Mouse (Mus musculus) lung, adult 2 months (tissue): Measurements from ENCODE around the gene Sf3a1. TPM values are rescaled to one million over a fixed set of nuclear protein-coding genes. Genes with fewer than 3 reads are reported as not detected.
"Not testable (repeated sequence)": the region's sequence is repeated elsewhere in the genome, so short reads cannot be mapped to it uniquely, and the experiment has no call there.

Source experiments
- DNase-seq: peaks from one replicate; pipeline ENCODE4 v3.0.0; 2022
- H3K4me1 ChIP-seq: fragments of 200-500 bp; 2 replicates; pipeline ENCODE4 v1.6.1; 2011; ENCODE audit warnings: low read length; ENCODE audit not compliant: control insufficient read depth, insufficient read depth
- H3K4me3 ChIP-seq: fragments of 200-500 bp; replicated peaks from 2 replicates; pipeline ENCODE3; 2011; ENCODE audit warnings: low read depth, mild to moderate bottlenecking, control low read depth, low read length; ENCODE audit errors: extremely low read depth
- CTCF ChIP-seq: fragments of 200-500 bp; IDR thresholded peaks from 2 replicates; pipeline ENCODE4 v1.5.1; 2011; ENCODE audit warnings: mild to moderate bottlenecking, low read length, control low read depth; ENCODE audit not compliant: insufficient read depth
- POLR2A ChIP-seq: fragments of 200-500 bp; IDR thresholded peaks from 2 replicates; pipeline ENCODE4 v1.6.1; 2011; ENCODE audit warnings: low read depth, mild to moderate bottlenecking, control low read depth, low read length, borderline replicate concordance; ENCODE audit errors: extremely low read depth
- WGBS: fragments of 180-500 bp; shearing (Covaris S2); methylation state at CpG from one replicate; pipeline ENCODE4 v1.1.7; 2018; 5-methylcytosine and 5-hydroxymethylcytosine counted together
- polyA plus RNA-seq: library from polyadenylated mRNA; depleted of rRNA; stranded (reverse); fragments of >200 nt; gene quantifications from 2 replicates; pipeline ENCODE4 v1.2.3, GENCODE M21; 2012; rRNA removed

The Sf3a1 gene
- 27.0 and 28.2 TPM in 2 replicates for polyA plus RNA-seq

DNA sequence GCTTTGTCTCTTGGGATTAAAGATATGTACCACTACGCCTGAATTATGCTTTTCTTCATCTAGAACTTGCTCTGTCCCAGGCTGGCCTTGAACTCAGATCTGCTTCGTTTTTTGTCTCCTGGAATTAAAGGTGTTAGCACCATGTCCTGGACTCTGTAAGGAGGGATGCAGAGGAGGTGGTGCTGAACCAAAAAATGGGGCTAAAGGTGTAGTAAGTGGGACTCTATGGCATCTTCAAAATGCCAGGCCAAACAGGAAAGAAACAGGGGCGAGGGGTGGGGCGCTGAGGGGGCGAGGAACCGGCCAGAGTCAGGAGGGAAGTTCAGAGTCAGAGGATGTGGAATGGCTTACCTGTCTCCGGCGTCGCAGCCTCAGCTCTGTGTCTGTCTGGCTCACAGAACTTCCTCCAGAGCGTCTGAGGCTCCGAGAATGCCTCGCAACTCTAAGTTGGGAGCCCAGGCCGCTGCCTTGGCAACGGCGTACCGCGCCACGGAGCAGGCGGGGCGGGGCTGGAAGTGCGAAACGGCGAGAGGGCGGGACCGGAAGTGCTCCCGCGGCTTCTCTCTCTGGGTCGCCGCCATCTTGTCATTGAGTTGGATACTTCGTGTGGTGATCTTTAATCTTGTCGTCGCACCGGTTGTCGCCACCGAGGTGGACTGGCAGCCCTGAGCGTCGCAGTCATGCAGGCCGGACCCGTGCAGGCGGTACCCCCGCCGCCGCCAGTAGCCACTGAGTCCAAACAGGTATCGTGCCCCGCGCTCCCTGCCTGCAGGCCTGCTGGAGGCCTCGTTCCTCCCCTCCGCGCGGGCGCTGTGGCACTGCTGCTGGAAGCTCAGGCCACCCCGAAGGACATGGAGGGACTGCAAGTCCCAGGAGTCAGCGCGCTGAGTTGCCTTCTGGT is at the start of gene Sf3a1, which contains the start of gene Ccdc157:
TSS of gene Sf3a1 (plus strand) at position 543 of the 901 bp plus-strand sequence.
TSS of gene Ccdc157 (minus strand) at position 486 of the 901 bp plus-strand sequence.
- whole genome bisulfite sequencing: 1% methylated on average over 54 of the region's 54 CpGs
- TF ChIP-seq POLR2A (peak; percentile 74; the same call in 1 of the 2 replicates), CTCF (no peak)
- Histone ChIP-seq H3K4me3 (peak within 1 kb of the TSS; percentile 96), H3K4me1 (peaks cover 5% of the 10 kb centered on the region; the same call in 1 of the 2 replicates)
- peak; percentile 92 for DNase-seq

DNA sequence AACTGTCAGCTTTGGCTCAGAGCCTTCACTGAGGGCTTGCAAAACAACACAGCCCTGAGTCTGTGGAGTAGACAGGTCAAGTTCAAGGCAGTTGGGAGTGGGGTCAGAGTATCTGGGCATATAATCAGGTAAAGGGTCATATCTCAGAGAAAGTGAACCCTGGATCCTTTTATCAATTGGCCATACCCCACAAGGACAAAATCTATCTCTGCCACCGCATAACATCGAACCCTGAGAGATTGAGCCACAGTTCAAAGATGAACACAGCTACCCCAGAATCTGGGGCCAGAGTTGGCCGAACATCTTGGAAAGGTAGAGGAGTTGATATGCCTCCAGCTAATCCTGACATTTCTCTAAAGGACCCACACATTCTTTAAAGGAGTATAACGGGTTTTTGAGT is 48.1 kb upstream of the Sf3a1 start:
- H3K4me3 ChIP-seq: no peak overlapping the region
- no peaks in the 10 kb centered on the region for H3K4me1 ChIP-seq
- TF ChIP-seq CTCF (no peak), POLR2A (no peak)
- WGBS: 95% methylated on average over 4 of the region's 4 CpGs
- no peak for DNase-seq

DNA sequence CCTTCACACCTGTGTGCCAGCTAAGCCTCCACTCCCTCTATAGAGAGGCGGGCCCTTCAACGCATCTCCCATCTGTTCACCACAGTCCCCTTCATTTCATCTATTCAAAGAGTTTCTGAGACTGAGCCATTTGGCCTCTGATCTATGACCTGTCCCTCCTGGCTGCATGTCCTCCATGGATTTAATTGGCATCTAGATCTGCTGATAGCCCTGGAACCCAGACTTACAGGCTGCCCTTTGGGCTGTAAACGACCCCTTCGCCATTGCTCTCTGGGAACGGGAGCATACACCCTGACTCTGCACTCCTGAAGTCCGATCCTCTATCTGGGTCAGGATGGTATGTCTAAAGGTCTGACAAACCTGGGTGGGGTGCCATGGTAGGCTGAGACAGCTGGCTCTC is 47.3 kb upstream of the Sf3a1 start:
- no peaks in the 10 kb centered on the region for H3K4me1 ChIP-seq
- DNase-seq: no peak
- WGBS: 88% methylated on average over 6 of the region's 6 CpGs
- no peak overlapping the region for H3K4me3 ChIP-seq
- TF ChIP-seq POLR2A (no peak), CTCF (no peak)

DNA sequence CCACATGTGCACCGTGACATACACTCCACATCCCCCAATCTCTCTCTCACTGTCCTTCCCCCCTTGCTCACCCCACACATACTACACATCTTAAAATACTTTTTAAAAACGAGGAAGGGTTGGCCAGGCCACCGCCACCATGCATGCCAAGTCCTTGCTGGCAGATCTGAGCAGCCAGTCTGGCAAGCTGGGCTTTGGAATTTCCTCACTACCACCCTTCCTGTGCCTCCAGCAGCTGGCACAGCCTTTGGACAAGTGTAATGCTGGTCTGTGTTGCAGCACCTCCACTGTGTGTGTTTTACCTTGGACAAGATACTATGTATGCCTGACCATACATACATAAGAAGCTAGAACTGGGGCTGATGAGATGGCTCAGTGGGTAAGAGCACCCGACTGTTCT is 46.7 kb upstream of the Sf3a1 start:
- no peak for TF ChIP-seq CTCF
- TF ChIP-seq POLR2A: no peak
- WGBS: 59% methylated on average over 4 of the region's 4 CpGs
- H3K4me1 ChIP-seq: no peaks in the 10 kb centered on the region

DNA sequence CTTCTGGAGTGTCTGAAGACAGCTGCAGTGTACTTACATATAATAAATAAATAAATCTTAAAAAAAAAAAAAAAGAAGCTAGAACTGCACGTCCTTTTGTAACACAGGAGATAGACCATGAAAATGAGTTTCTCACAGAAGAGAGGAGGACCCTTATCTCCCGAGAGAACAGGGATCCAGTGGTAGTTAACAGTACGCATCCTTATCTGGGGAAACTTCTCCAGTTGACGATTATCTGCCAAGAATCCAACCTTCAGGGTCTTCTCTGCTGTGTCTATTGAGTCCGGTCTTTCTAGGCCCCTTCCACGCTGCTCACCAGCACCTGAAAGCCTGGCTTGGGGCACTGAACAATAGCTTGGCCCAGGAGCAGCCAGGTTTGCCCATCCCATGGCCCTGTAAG is 46.2 kb upstream of the Sf3a1 start:
- DNase-seq: no peak
- no peaks in the 10 kb centered on the region for H3K4me1 ChIP-seq
- TF ChIP-seq CTCF (no peak), POLR2A (no peak)
- 83% methylated on average over 6 of the region's 6 CpGs for WGBS
- H3K4me3 ChIP-seq: no peak overlapping the region

More for the DNA sequence above, 46.7 kb upstream of the Sf3a1 start:
- H3K4me3 ChIP-seq: no peak overlapping the region
- no peak for DNase-seq

DNA sequence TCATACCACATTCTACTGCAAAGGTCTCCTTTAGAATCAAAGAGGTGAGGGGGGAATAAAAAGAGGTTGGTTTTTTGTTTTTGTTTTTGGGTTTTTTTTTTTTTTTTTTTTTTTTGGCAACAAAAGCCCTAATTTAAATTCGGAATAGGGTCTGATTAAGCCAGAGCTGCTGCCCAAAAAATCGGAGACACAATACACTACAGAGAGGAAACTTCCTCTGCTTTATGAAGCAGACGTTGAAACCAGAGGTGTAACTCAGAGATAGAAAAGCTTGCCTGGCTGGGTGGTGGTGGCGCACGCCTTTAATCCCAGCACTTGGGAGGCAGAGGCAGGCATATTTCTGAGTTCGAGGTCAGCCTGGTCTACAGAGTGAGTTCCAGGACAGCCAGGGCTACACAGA is 45.6 kb upstream of the Sf3a1 start:
- 90% methylated on average over 6 of the region's 6 CpGs for WGBS
- not testable (repeated sequence) for H3K4me3 ChIP-seq, DNase-seq, H3K4me1 ChIP-seq

DNA sequence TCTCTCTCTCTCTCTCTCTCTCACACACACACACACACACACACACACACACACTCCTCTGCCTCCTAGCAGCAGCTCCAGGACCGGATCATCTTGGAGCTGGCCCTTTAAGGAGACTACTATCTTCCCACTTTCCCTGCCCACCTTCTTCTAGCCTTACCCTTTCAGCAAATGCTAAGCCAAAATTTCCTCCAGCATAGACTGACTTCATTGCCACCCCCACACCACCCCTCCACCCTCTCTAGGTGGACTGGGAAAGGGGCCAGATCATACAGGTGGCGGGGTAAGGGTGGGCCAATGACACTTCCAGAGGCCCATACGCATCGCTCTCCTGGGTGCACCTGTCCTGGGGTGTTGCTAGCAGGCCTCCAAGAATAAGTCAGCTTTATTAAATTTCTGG is 44.7 kb upstream of the Sf3a1 start:
- 80% methylated on average over 4 of the region's 4 CpGs for WGBS
- TF ChIP-seq POLR2A (no peak), CTCF (no peak)
- DNase-seq: no peak

DNA sequence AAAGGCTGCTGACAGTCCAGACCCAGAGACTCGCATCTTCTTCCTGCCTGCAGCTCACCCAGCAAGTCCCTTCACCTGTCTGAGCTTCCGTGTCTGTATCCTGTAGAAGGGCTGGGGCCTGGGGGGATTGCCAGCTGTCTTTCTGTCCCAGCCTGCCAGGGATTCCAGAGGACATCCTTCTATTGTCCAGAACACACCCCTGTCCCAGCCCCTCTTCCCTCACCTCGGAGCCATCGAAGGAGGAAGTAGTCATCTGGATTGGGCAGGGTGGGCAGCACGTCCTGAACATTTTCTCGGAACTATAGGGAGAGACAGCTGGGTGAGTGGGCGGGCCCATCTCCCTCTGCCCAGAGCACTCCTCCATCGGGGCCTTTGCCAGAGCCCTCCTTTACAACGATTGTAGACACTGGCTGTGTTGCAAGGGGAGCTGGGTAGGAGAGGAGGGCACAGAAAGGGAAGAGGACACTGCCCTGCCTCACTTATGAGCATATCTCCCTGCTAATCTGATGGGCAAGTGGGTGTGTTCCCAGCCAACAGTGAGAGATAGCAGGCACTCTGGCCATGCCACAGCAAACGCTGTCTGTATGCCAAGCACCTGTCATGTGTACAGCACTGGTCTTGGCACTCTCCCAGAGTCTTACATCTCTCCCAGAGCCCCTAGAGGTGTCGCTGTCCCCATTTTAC is 43.5 kb upstream of the Sf3a1 start:
- DNase-seq: no peak
- WGBS: 33% methylated on average over 11 of the region's 11 CpGs
- no peak for TF ChIP-seq CTCF
- TF ChIP-seq POLR2A: no peak
- Histone ChIP-seq H3K4me1 (no peaks in the 10 kb centered on the region), H3K4me3 (no peak overlapping the region)

More for the DNA sequence above, 44.7 kb upstream of the Sf3a1 start:
- H3K4me1 ChIP-seq: no peaks in the 10 kb centered on the region
- no peak overlapping the region for H3K4me3 ChIP-seq

DNA sequence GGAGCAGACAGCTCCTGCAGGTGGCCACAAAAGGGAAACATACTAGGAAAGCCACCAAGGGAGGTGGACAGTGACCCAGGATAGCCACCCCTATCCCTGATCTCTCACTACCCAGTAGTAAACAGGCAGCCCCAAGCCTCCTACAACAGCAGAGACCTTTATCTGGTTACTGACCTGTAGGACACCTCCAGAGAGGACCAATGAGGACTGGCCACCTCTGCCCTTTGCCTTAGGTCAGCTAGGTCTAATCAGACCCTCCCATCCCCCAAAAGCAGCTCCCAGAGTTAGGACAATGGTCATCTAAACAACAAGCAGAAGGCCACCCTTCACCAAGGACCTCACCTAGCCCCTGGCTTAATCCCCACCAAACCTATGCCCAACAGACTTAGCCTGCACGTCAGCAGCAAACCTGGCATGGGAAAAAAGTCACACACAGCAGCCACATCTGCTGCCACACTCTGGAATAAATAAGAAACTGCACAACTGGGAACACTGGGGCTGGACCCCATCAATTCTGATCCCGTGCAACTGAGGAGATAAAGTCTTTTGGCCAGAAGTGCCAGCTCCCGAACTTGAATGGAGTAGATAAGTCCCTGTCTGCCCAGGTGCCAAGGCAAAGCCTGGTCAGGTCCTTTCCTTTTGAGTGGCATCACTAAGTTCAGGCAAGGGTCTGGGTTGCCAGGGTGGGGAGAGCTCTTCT is 42.6 kb upstream of the Sf3a1 start:
- WGBS: 18% methylated on average over 3 of the region's 3 CpGs
- Histone ChIP-seq H3K4me1 (no peaks in the 10 kb centered on the region), H3K4me3 (peak overlapping the region; percentile 3)
- DNase-seq: no peak
- TF ChIP-seq CTCF: no peak
- no peak for TF ChIP-seq POLR2A
